Mouse (Mus musculus) left cerebral cortex, adult 11 months (tissue): ENCODE results near the gene Ebf1.

Experiments used
- DNase-seq: peaks from one replicate; pipeline ENCODE4 v3.0.0; 2022; ENCODE audit warnings: low spot score

Ebf1 gene

GRCm38 (mm10) chr11:44899965-44900364 lies 282.8 kb downstream of the Ebf1 start:
- no peak for DNase-seq

- DNase-seq = no peak
These were observed 283.4 kb downstream of the Ebf1 start for GRCm38 (mm10) chr11:44900496-44900895.

GRCm38 (mm10) chr11:44901715-44902114 lies 284.6 kb downstream of the Ebf1 start:
- DNase-seq = no peak

- DNase-seq = no peak
These were observed 285.0 kb downstream of the Ebf1 start for GRCm38 (mm10) chr11:44902165-44902564.

- DNase-seq = no peak
These were observed 287.0 kb downstream of the Ebf1 start for GRCm38 (mm10) chr11:44904121-44904520.

GRCm38 (mm10) chr11:44906456-44906855 lies 289.3 kb downstream of the Ebf1 start:
- no peak for DNase-seq

GRCm38 (mm10) chr11:44911765-44912164 lies 294.6 kb downstream of the Ebf1 start:
- DNase-seq = no peak

- DNase-seq = no peak
These were observed 296.7 kb downstream of the Ebf1 start for GRCm38 (mm10) chr11:44913806-44914205.

GRCm38 (mm10) chr11:44917059-44917458 lies 299.9 kb downstream of the Ebf1 start:
- no peak for DNase-seq

GRCm38 (mm10) chr11:44923138-44923537 lies 306.0 kb downstream of the Ebf1 start:
- no peak for DNase-seq

- no peak for DNase-seq
These were observed 306.9 kb downstream of the Ebf1 start for GRCm38 (mm10) chr11:44923868-44924508.

GRCm38 (mm10) chr11:44924896-44925295 lies 307.8 kb downstream of the Ebf1 start:
- DNase-seq = no peak

- DNase-seq = no peak
These were observed 308.8 kb downstream of the Ebf1 start for GRCm38 (mm10) chr11:44925806-44926525.

- no peak for DNase-seq
These were observed 311.3 kb downstream of the Ebf1 start for GRCm38 (mm10) chr11:44928403-44928802.

- DNase-seq = no peak
These were observed 315.9 kb downstream of the Ebf1 start for GRCm38 (mm10) chr11:44932942-44933483.

- no peak for DNase-seq
These were observed 326.7 kb downstream of the Ebf1 start for GRCm38 (mm10) chr11:44943781-44944180.

GRCm38 (mm10) chr11:44944401-44944800 lies 327.3 kb downstream of the Ebf1 start:
- DNase-seq = no peak

- no peak for DNase-seq
These were observed 329.5 kb downstream of the Ebf1 start for GRCm38 (mm10) chr11:44946618-44947017.

GRCm38 (mm10) chr11:44948541-44948940 lies 331.4 kb downstream of the Ebf1 start:
- DNase-seq = no peak

- no peak for DNase-seq
These were observed 332.0 kb downstream of the Ebf1 start for GRCm38 (mm10) chr11:44949140-44949539.

GRCm38 (mm10) chr11:44950319-44950718 lies 333.2 kb downstream of the Ebf1 start:
- no peak for DNase-seq

- DNase-seq = no peak
These were observed 334.4 kb downstream of the Ebf1 start for GRCm38 (mm10) chr11:44951506-44951905.

GRCm38 (mm10) chr11:44953337-44953736 lies 336.2 kb downstream of the Ebf1 start:
- DNase-seq = no peak
